Mouse (Mus musculus) layer of hippocampus, postnatal 14 days (tissue): ENCODE results near the gene Ogn. TPM values are rescaled to one million over a fixed set of nuclear protein-coding genes. Genes with fewer than 3 reads are reported as not detected.
"Not testable (repeated sequence)": the region's sequence is repeated elsewhere in the genome, so short reads cannot be mapped to it uniquely, and the experiment has no call there.

Source experiments
- DNase-seq, 2 experiments: peaks; one replicate each; pipeline ENCODE4 v3.0.0; 2021 to 2022; ENCODE audit warnings: low spot score in 2 of 2, mixed read lengths in 1 of 2
- long read RNA-seq, 2 experiments: library from polyadenylated mRNA; stranded (forward); transcript quantifications; one replicate each; pipeline ENCODE4 v2.0.0; 2021
- total RNA-seq, 2 experiments: library from RNA; stranded (reverse); gene quantifications; 2 replicates each; pipeline ENCODE4 v1.2.3; 2021

Ogn gene
- total RNA-seq = 1 to 10 TPM; 1.5 to 5.2 TPM
- long read RNA-seq, experiment 1, partial matches to known transcripts = 0 of 1 reads
- long read RNA-seq, experiment 1, other reads (novel, unspliced or antisense) = 0 of 1 reads
- long read RNA-seq, experiment 2, partial matches to known transcripts = 1 of 3 reads
- long read RNA-seq, experiment 2, other reads (novel, unspliced or antisense) = 0 of 3 reads

- DNase-seq = peak in 1 of 2 experiments; percentile 36
Observed at GRCm38 (mm10) chr13:49607714-49608113, at the start of gene Ogn. TSS of gene Ogn (plus strand) at chr13:49608046.

- DNase-seq = no peak
Observed at GRCm38 (mm10) chr13:49559185-49559584, 48.7 kb upstream of the Ogn start.

GRCm38 (mm10) chr13:49560886-49561285 is 47.0 kb upstream of the Ogn start:
- no peak for DNase-seq

GRCm38 (mm10) chr13:49564347-49564746 is 43.5 kb upstream of the Ogn start:
- no peak for DNase-seq

- no peak for DNase-seq
Observed at GRCm38 (mm10) chr13:49570371-49570770, 37.5 kb upstream of the Ogn start.

- DNase-seq = no peak
Observed at GRCm38 (mm10) chr13:49571418-49571817, 36.4 kb upstream of the Ogn start.

GRCm38 (mm10) chr13:49581541-49582530 is 26.0 kb upstream of the Ogn start, which contains the start of gene Omd:
TSS of gene Omd (plus strand) at chr13:49582462.
- DNase-seq = no peak

- no peak for DNase-seq
Observed at GRCm38 (mm10) chr13:49583859-49584258, 24.0 kb upstream of the Ogn start.

- DNase-seq = no peak
Observed at GRCm38 (mm10) chr13:49584307-49585005, 23.4 kb upstream of the Ogn start.

- DNase-seq = no peak
Observed at GRCm38 (mm10) chr13:49586062-49586461, 21.8 kb upstream of the Ogn start.

GRCm38 (mm10) chr13:49602541-49602940 is 5.3 kb upstream of the Ogn start:
- not testable (repeated sequence) for DNase-seq

- DNase-seq = no peak
Observed at GRCm38 (mm10) chr13:49603603-49604002, 4.2 kb upstream of the Ogn start.

- no peak for DNase-seq
Observed at GRCm38 (mm10) chr13:49608589-49609322, 910 bp downstream of the Ogn start.

GRCm38 (mm10) chr13:49617021-49617420 is 9.2 kb downstream of the Ogn start:
- no peak for DNase-seq

GRCm38 (mm10) chr13:49618365-49618764 is 10.5 kb downstream of the Ogn start:
- DNase-seq = no peak

GRCm38 (mm10) chr13:49623216-49623615 is 15.4 kb downstream of the Ogn start:
- DNase-seq = no peak

GRCm38 (mm10) chr13:49628167-49628566 is 20.3 kb downstream of the Ogn start:
- no peak for DNase-seq

- DNase-seq = no peak
Observed at GRCm38 (mm10) chr13:49629076-49629475, 21.2 kb downstream of the Ogn start.

GRCm38 (mm10) chr13:49639965-49640364 is 32.1 kb downstream of the Ogn start:
- no peak for DNase-seq

GRCm38 (mm10) chr13:49642650-49643049 is 34.8 kb downstream of the Ogn start:
- DNase-seq = no peak
